Mouse (Mus musculus): ENCODE data around the gene BC061237. TPM values are rescaled to one million over a fixed set of nuclear protein-coding genes. Genes with fewer than 3 reads are reported as not detected.
"Not testable (repeated sequence)": the region's sequence is repeated elsewhere in the genome, so short reads cannot be mapped to it uniquely, and the experiment has no call there.

Gene BC061237
- polyA plus RNA-seq (2012), result not detected in 2 replicates

DNA sequence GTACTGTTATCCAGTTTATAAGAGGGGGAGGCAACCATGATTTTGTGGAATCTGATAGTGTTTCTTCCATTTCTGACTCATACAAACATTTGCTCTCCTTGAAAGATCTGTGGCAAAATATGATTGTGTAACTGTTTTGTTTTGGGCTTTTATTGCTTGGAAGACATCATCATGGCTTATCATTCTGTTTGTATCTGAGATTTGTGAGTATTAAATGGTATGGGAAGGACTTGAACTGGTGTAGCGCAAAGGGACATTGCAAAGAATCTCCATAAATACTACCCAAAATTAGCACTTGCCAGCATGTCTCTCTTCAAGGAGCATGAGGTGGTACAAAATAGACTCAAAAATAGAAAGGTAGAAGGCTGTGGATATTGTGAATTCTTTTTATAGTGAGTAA is at the start of gene BC061237:
BC061237 (plus strand) TSS at position 301 of the 400 bp plus-strand sequence.
- TF ChIP-seq GATA1 (IDR thresholded peaks at IDR 0.05; ENCODE audit: low read length), result not testable (repeated sequence)

GRCm38 (mm10) chr14:44517976-44518375 is 25.7 kb downstream of the BC061237 start, which contains the start of gene Gm17093:
Gene Gm17093 (plus strand): TSS chr14:44518276.
- TF ChIP-seq GATA1 (IDR thresholded peaks at IDR 0.05; ENCODE audit: low read length), result not testable (repeated sequence)

Other genes with a start within 250 kb of the BC061237 start
- gene Gm8220, start 206.9 kb upstream of the BC061237 start, polyA plus RNA-seq (2012), result not detected in 2 replicates
- gene Gm5930, start 153.9 kb upstream of the BC061237 start, polyA plus RNA-seq (2012), result 0.05 TPM in 1 of 2 replicates, not detected in the other
- not detected in 2 replicates for gene Gm8229, start 127.1 kb upstream of the BC061237 start, polyA plus RNA-seq (2012)
- not detected in 2 replicates for gene Gm3371, start 81.8 kb upstream of the BC061237 start, polyA plus RNA-seq (2012)
- not detected in 2 replicates for gene Gm8232, start 58.8 kb upstream of the BC061237 start, polyA plus RNA-seq (2012)
- not detected in 2 replicates for gene Gm17093, start 25.8 kb downstream of the BC061237 start, polyA plus RNA-seq (2012)
- gene Gm8247, start 90.7 kb downstream of the BC061237 start, polyA plus RNA-seq (2012), result not detected in 2 replicates
- gene Gm5624, start 135.5 kb downstream of the BC061237 start, polyA plus RNA-seq (2012), result 0.71 and 2.4 TPM in 2 replicates
- gene Gm8257, start 214.0 kb downstream of the BC061237 start, polyA plus RNA-seq (2012), result 0.37 TPM in 1 of 2 replicates, not detected in the other

All from G1E-ER4 (cell line).